In genomic region chr11:96436525-96436924, GRCm38 (mm10) we compare ENCODE assay signal across 13 mouse cellular contexts. TPM values are rescaled to one million over a fixed set of nuclear protein-coding genes. Genes with fewer than 3 reads are reported as not detected.
DNase-seq lines count a peak whose midpoint lies in the region; ATAC-seq and TF ChIP-seq lines count a peak whose summit lies in the region.
"Had no signal": no experiment of that assay in that cellular context is flagged by ENCODE, and none has a peak within 500 bp of the region (broad histone marks: within the 10 kb centered on the region; RNA-seq: fewer than 3 reads in every experiment).

No protein-coding gene starts in this region.

- WGBS in forebrain, embryonic 13.5 days, result 43% methylated on average over 7 of the region's 7 CpGs
- WGBS in forebrain, embryonic 15.5 days, result 38% methylated on average over 7 of the region's 7 CpGs
- WGBS in forebrain, embryonic 14.5 days, result 30% methylated on average over 7 of the region's 7 CpGs
- WGBS in midbrain, embryonic 16.5 days, result 38% methylated on average over 7 of the region's 7 CpGs

- H3K4me3 ChIP-seq in forebrain, embryonic 13.5 days, result no peak overlapping the region
- H3K4me3 ChIP-seq in forebrain, embryonic 15.5 days, result no peak overlapping the region
- no peak overlapping the region for H3K4me3 ChIP-seq in ES-E14 (ENCODE audit: insufficient read depth in 1 of 2, low read depth in 1 of 2, low read length in 2 of 2, poor library complexity in 1 of 2, severe bottlenecking in 1 of 2)
- no peak overlapping the region for H3K4me3 ChIP-seq in forebrain, embryonic 14.5 days (ENCODE audit: low read depth, low read length)
- H3K4me3 ChIP-seq in midbrain, embryonic 16.5 days (ENCODE audit: low read depth, low read length), result no peak overlapping the region
- H3K4me3 ChIP-seq: heart, embryonic 15.5 days; left cerebral cortex, adult 2 months had no signal

- no peak overlapping the region for H3K27ac ChIP-seq in forebrain, embryonic 13.5 days
- no peak overlapping the region for H3K27ac ChIP-seq in forebrain, embryonic 15.5 days (replicated peaks)
- H3K27ac ChIP-seq in ES-E14 (ENCODE audit: insufficient read depth, low read depth, low read length, poor library complexity, severe bottlenecking), result no peak overlapping the region
- H3K27ac ChIP-seq in forebrain, embryonic 14.5 days (ENCODE audit: low read depth, low read length), result no peak overlapping the region
- no peak overlapping the region for H3K27ac ChIP-seq in midbrain, embryonic 16.5 days (ENCODE audit: low read length)
- H3K27ac ChIP-seq: heart, embryonic 15.5 days; kidney, postnatal 0 days; left cerebral cortex, adult 2 months had no signal

- H3K9ac ChIP-seq in forebrain, embryonic 13.5 days, result no peak overlapping the region
- H3K9ac ChIP-seq in forebrain, embryonic 15.5 days (replicated peaks), result no peak overlapping the region
- no peak overlapping the region for H3K9ac ChIP-seq in ES-E14 (ENCODE audit: insufficient read depth, low read depth, low read length, poor library complexity, severe bottlenecking)
- H3K9ac ChIP-seq in forebrain, embryonic 14.5 days (ENCODE audit: low read length), result no peak overlapping the region
- no peak overlapping the region for H3K9ac ChIP-seq in midbrain, embryonic 16.5 days (ENCODE audit: low read depth, low read length)
- H3K9ac ChIP-seq: heart, embryonic 15.5 days had no signal

- no peaks in the 10 kb centered on the region for H3K36me3 ChIP-seq in forebrain, embryonic 13.5 days (ENCODE audit: poor library complexity, severe bottlenecking)
- no peaks in the 10 kb centered on the region for H3K36me3 ChIP-seq in forebrain, embryonic 15.5 days
- no peaks in the 10 kb centered on the region for H3K36me3 ChIP-seq in ES-E14 (ENCODE audit: control insufficient read depth, insufficient read depth, low read length, poor library complexity, severe bottlenecking)
- H3K36me3 ChIP-seq in forebrain, embryonic 14.5 days (ENCODE audit: control insufficient read depth, insufficient read depth, low read length), result no peaks in the 10 kb centered on the region
- no peaks in the 10 kb centered on the region for H3K36me3 ChIP-seq in midbrain, embryonic 16.5 days (ENCODE audit: control insufficient read depth, insufficient read depth, low read length)
- H3K36me3 ChIP-seq: heart, embryonic 15.5 days had no signal

- DNase-seq in ES-E14 (ENCODE audit: low read depth, low spot score), result peak; percentile 54
- peak; percentile 71 for DNase-seq in forebrain, embryonic 14.5 days (ENCODE audit: low spot score)
- no peak for DNase-seq in layer of hippocampus, adult 11-12 months (ENCODE audit: low spot score)
- DNase-seq in yolk sac, embryonic 10.5 days (ENCODE audit: low spot score), result no peak
- no peak for DNase-seq in urinary bladder, postnatal 4 days (ENCODE audit: low spot score in 2 of 2)
- DNase-seq: adrenal gland, adult 8-10 months; cerebellum, adult 9-11 months had no signal

- ATAC-seq in forebrain, embryonic 13.5 days, result no peak
- ATAC-seq in forebrain, embryonic 15.5 days (replicated peaks), result no peak
- no peak for ATAC-seq in forebrain, embryonic 14.5 days
- no peak for ATAC-seq in midbrain, embryonic 16.5 days

- no peaks in the 10 kb centered on the region for H3K27me3 ChIP-seq in forebrain, embryonic 13.5 days
- 0 out of 2 replicates have a peak, but pooled peaks cover 4% of the 10 kb centered on the region for H3K27me3 ChIP-seq in forebrain, embryonic 15.5 days
- H3K27me3 ChIP-seq in forebrain, embryonic 14.5 days (replicated peaks; ENCODE audit: control insufficient read depth, insufficient read depth, low read length), result no peaks in the 10 kb centered on the region
- no peaks in the 10 kb centered on the region; the same call in 1 of the 2 replicates for H3K27me3 ChIP-seq in midbrain, embryonic 16.5 days (ENCODE audit: control insufficient read depth, insufficient read depth, low read depth, low read length)

- in situ Hi-C loops in ES-E14 (cut with MboI; ENCODE audit: low sequenced_read_pairs in 2 of 2, unreplicated experiment in 2 of 2), result no loop called here

- peak overlapping the region; percentile 19 for H3K4me2 ChIP-seq in forebrain, embryonic 13.5 days
- H3K4me2 ChIP-seq in forebrain, embryonic 15.5 days (replicated peaks), result no peak overlapping the region
- H3K4me2 ChIP-seq in forebrain, embryonic 14.5 days (ENCODE audit: low read length), result no peak overlapping the region
- peak overlapping the region; percentile 32 for H3K4me2 ChIP-seq in midbrain, embryonic 16.5 days (ENCODE audit: low read length)
- H3K4me2 ChIP-seq: heart, embryonic 15.5 days had no signal

- H3K9me3 ChIP-seq in forebrain, embryonic 13.5 days (replicated peaks), result no peaks in the 10 kb centered on the region
- H3K9me3 ChIP-seq in forebrain, embryonic 15.5 days, result no peaks in the 10 kb centered on the region
- no peaks in the 10 kb centered on the region for H3K9me3 ChIP-seq in ES-E14 (ENCODE audit: control insufficient read depth, insufficient read depth, low read depth, low read length)
- no peaks in the 10 kb centered on the region for H3K9me3 ChIP-seq in forebrain, embryonic 14.5 days (replicated peaks; ENCODE audit: control insufficient read depth, low read length)
- H3K9me3 ChIP-seq in midbrain, embryonic 16.5 days (replicated peaks; ENCODE audit: control insufficient read depth, low read length, poor library complexity, severe bottlenecking), result no peaks in the 10 kb centered on the region
- H3K9me3 ChIP-seq: heart, embryonic 15.5 days had no signal

- peaks cover 4% of the 10 kb centered on the region; the same call in 1 of the 2 replicates for H3K4me1 ChIP-seq in forebrain, embryonic 13.5 days
- 0 out of 2 replicates have a peak, but pooled peaks cover 6% of the 10 kb centered on the region for H3K4me1 ChIP-seq in forebrain, embryonic 15.5 days
- peaks cover 0 to 4% of the 10 kb centered on the region in 2 experiments; a peak in 1 of 4 replicates for H3K4me1 ChIP-seq in ES-E14 (ENCODE audit: control insufficient read depth in 2 of 2, insufficient read depth in 2 of 2, low read length in 2 of 2, poor library complexity in 1 of 2)
- no peaks in the 10 kb centered on the region for H3K4me1 ChIP-seq in forebrain, embryonic 14.5 days (ENCODE audit: control insufficient read depth, insufficient read depth, low read length)
- H3K4me1 ChIP-seq in midbrain, embryonic 16.5 days (ENCODE audit: control insufficient read depth, insufficient read depth, low read length), result peaks cover 9% of the 10 kb centered on the region; the same call in 1 of the 2 replicates
- H3K4me1 ChIP-seq: heart, embryonic 15.5 days had no signal

TF ChIP-seq in ES-E14, 5 proteins besides CTCF, POLR2A, EP300 and RAD21:
- no peak for TF ChIP-seq HCFC1 (IDR thresholded peaks at IDR 0.05; ENCODE audit: borderline replicate concordance, insufficient read depth, low read length)
- no peak for TF ChIP-seq CHD2 (IDR thresholded peaks at IDR 0.05; ENCODE audit: low read depth, low read length)
- no peak for TF ChIP-seq ZC3H11A (IDR thresholded peaks at IDR 0.05; ENCODE audit: borderline replicate concordance, low read depth, low read length)
- no peak for TF ChIP-seq ZNF384 (IDR thresholded peaks at IDR 0.05; ENCODE audit: low read depth, low read length)
- no peak for TF ChIP-seq MAFK (IDR thresholded peaks at IDR 0.05; ENCODE audit: insufficient read depth, low read depth, low read length)

RNA-seq across cellular contexts. Expression of gene Skap1, which starts 27.9 kb away (rescaled TPM):
- 2.5 and 4.0 TPM in 2 replicates for polyA plus RNA-seq in forebrain, embryonic 13.5 days (2015; fragmentation: Nextera tagmentation; extraction: Ambion mirVana)
- 2.7 and 2.8 TPM in 2 replicates for polyA plus RNA-seq in forebrain, embryonic 15.5 days (2015; fragmentation: Nextera tagmentation; extraction: Ambion mirVana)
- total RNA-seq in ES-E14 (2012; rRNA removed), result 0.37 and 0.40 TPM in 2 replicates
- polyA plus RNA-seq in forebrain, embryonic 14.5 days (2014; fragmentation: Nextera tagmentation; extraction: Ambion mirVana), result 2.4 and 2.8 TPM in 2 replicates
- polyA plus RNA-seq in midbrain, embryonic 16.5 days (2015; fragmentation: Nextera tagmentation; extraction: Ambion mirVana), result 3.6 and 4.9 TPM in 2 replicates

Comparison
In these comparisons a context has a peak if more than half of its experiments do, and no peak if none do; other contexts are left out.
1. H3K4me2 ChIP-seq: peak in forebrain, embryonic 13.5 days (single experiment) and midbrain, embryonic 16.5 days (single experiment); none in forebrain, embryonic 15.5 days (single experiment) and forebrain, embryonic 14.5 days (single experiment).
2. DNase-seq: peak in ES-E14 (single experiment) and forebrain, embryonic 14.5 days (single experiment); none in layer of hippocampus, adult 11-12 months (single experiment), yolk sac, embryonic 10.5 days (single experiment) and urinary bladder, postnatal 4 days (0 of 2).